Mouse (Mus musculus) brain, embryonic 14.5 days (tissue): ENCODE results near the gene Tom1l1. TPM values are rescaled to one million over a fixed set of nuclear protein-coding genes. Genes with fewer than 3 reads are reported as not detected.

Source experiments
- DNase-seq: peaks from one replicate; pipeline ENCODE4 v3.0.0-alpha.2; 2011; ENCODE audit warnings: low read depth
- CTCF ChIP-seq: fragments of 200-500 bp; IDR thresholded peaks from 2 replicates; pipeline ENCODE4 v1.5.1; 2012; ENCODE audit warnings: inconsistent platforms, mild to moderate bottlenecking, moderate library complexity, borderline replicate concordance; ENCODE audit not compliant: insufficient read depth, insufficient read length; ENCODE audit errors: extremely low read depth
- POLR2A ChIP-seq: fragments of 200-500 bp; IDR thresholded peaks from 2 replicates; pipeline ENCODE4 v1.6.1; 2012; ENCODE audit warnings: mild to moderate bottlenecking, inconsistent platforms, borderline replicate concordance; ENCODE audit not compliant: poor library complexity, insufficient read depth, insufficient read length, severe bottlenecking; ENCODE audit errors: extremely low read depth
- polyA plus RNA-seq: library from polyadenylated mRNA; depleted of rRNA; stranded (reverse); fragments of >200 nt; gene quantifications from 2 replicates; pipeline ENCODE4 v1.2.3, GENCODE M21; 2012

Gene Tom1l1
- polyA plus RNA-seq, 1 experiment: 14.0 TPM

DNA sequence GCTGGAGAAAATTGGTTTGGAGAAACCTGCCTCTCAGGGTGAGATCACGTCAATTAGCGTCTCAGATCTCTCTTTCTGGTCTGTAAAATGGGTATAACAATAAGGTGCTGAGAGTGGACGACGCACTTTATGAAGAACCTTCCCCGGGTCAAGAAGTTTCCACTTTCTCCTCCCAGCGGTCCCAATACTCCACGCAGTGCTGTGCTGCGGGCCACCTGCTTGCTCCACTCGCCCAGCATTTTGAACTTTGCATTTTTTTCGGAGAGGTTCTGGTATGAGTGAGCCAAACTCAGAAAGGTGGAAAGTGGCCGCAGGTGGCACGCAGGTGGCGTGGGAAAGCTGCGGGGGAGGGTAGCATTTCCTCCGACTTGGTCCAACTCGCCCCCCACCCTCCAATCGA lies 1.1 kb downstream of the Tom1l1 start:
- no peak for DNase-seq
- no peak for TF ChIP-seq CTCF
- no peak for TF ChIP-seq POLR2A

DNA sequence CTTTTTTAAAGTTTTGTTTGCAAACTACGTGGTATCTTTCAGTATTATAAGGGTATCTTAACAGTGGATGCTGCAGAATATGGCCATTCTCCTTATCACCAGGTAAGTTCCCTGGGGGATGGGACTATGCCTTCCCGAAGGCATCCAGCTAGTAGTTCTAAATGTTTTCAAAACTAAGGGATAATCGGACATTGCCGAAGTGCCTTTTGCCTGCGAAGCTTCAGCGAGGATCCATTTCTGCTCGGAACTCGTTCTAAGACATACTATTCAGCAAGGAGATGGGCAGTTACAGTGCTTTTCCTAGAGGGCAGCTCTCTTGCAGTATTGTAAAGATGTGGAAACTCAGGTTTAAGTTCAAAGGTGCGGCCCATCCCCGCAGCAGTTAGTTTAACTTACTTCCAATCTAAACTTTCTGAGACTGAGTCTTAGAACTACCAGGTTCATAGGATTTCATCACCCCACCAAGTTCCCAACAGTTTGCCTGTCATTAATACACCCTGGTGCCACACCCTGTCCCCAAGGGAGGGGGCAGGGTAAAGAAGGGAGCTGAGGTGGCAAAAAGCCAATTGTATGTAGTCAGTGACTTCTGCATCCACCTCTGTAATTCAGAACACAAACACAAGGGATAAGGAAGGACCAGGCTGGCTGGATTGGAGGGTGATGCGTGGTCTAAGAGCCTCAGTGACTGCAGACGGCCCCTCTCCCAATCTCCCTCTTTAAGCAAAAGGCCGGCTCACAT lies 1.7 kb downstream of the Tom1l1 start:
- DNase-seq: no peak
- TF ChIP-seq POLR2A: no peak
- TF ChIP-seq CTCF: no peak

DNA sequence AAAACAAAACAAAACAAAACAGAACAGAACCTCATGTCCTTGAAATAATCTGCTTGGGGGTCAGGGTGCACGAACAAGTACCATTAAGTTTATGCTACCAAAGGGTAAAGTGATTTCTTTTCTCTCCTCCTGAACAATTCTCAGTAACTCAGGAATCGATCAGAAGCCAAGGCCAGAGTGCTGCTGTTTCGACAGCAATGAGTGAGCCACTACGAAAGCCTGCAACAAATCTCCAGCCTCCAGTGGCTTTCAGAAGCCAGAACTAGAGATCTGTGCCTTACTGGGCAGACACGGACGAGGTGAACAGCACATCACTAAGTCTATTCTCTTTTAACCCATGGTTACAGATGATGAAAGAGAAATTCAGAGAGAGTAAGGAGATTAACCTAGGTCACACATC lies 3.0 kb downstream of the Tom1l1 start:
- TF ChIP-seq POLR2A: no peak
- no peak for TF ChIP-seq CTCF
- no peak for DNase-seq

DNA sequence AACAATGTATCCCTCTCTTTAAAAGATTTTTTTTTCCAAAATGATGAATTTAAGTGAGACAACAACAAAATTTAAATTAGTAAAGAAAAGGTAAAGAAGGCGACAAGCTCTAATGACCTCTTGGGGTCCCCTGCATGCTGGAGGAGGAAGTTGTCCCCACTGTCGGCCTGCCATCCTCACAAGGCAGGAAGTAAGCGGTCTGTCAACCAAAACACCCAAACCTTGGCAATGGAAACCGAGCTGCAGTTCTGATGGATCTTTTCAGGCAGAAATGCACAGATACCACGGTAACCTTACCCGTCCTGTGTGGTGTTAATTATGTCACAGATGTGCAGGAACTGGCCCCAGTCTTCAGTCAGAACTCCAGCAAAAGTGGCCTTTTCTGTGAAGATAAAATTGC lies 3.4 kb downstream of the Tom1l1 start:
- DNase-seq: no peak
- TF ChIP-seq POLR2A: no peak
- TF ChIP-seq CTCF: no peak

DNA sequence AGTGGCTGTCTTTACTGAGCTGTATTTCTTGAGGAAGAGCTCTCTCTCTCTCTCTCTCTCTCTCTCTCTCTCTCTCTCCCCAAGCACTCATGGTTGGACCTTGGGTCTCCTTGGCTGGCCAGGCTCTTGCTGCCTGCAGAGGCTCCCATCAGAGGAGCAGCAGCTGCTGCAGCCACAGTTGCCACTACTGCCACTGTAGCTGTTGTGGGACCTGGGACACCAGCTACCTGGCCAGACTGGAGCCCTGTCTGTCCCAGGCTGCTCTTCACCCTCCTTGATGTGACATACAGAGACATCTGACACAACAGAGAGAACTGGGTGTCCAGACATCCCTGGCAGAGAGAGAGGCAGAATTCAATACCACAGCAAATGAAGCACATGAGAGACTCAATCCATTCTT lies 7.0 kb downstream of the Tom1l1 start:
- no peak for TF ChIP-seq CTCF
- no peak for TF ChIP-seq POLR2A

DNA sequence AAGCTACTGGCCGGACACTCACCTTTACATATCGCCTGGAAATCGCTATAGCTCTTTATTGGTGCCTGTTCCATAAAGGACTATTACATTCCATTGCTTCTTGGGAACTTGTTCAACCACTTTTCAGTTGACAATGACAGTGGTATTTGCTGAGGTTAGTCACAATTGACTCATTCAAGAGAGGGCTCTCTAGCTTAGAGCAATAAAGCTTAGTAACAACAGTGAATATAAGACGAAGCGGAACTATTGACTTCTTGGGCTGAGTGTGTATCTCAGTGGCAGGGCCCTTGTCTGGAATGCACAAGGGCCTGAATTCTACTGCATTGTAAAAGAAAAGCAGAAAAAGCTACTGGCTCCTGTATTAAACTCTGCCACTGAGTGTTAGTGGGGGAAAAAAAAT lies 9.6 kb downstream of the Tom1l1 start:
- no peak for DNase-seq
- no peak for TF ChIP-seq CTCF
- TF ChIP-seq POLR2A: no peak

More for the DNA sequence above, 7.0 kb downstream of the Tom1l1 start:
- no peak for DNase-seq

DNA sequence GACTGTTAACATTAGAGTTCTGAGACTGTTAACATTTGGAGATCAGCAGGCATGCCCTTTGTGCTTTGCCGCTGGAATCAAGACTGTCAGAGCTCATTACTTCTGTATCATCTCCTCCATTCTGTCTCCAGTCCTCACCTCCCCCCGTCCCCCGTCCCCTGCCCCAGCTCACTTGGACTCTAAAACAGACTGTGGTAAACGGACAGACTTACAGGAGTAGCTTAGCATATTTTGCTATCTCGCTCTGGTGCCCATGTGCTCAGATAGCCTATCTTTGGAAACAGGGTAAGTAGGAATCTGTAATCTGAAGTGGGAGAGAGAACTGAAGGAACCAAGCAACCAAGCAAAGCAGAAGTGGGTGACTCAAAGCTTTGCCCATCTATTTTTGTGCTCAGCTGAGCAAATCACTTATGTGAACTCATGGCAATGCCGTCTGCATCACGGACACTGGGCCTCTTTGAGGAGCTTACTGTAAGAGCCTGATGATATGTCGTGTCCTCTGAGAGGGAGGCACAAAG lies 10.3 kb downstream of the Tom1l1 start:
- no peak for DNase-seq
- TF ChIP-seq CTCF: no peak
- TF ChIP-seq POLR2A: no peak

DNA sequence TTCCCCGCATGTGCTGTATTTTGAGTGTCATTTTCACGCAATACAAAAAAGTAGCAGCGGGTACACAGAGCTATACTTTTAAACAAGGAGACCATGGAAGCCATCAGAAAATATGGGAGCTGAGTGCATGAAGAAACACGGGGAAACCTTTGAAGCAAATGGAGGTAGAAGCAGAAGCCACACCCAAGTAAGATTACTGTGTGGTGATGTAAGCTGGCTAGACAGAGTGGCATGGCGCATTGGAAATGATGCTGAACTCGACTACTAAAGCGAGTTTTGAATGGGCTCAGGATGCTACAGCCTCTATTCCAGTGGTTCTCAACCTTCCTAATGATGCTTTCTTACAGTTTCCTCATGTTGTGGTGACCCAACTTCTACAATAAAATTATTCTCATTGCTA lies 11.1 kb downstream of the Tom1l1 start:
- TF ChIP-seq POLR2A: no peak
- no peak for TF ChIP-seq CTCF
- no peak for DNase-seq

DNA sequence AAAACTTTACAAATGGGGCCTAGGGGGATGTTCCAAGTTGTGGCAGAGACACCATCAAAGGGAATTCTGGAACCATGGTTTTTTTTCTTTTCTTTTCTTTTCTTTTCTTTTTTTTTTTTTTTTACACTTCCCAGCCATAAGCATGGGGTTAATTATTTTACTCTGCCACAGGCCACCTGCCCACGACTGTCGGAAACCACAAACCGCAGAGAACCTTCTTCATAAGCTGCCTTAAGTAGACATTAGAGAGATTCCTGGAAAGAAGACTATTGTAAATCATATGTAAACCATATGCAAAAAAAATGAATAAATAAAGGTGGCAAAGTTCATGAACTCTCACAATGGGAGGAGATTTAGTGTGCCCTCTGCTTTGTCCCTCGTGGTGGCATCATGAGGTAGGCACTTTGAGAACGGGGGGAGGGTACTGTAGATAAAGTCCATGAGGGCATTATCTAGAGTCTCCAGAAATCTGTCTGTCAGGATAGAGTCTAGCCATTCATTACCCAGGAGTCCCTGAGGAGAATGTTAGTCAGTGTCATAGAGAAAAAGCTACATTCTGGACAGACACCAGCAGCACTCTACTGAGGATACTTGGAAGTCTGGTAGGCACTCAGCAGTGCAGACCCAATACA lies 12.6 kb downstream of the Tom1l1 start:
- DNase-seq: no peak
- TF ChIP-seq CTCF (no peak), POLR2A (no peak)

DNA sequence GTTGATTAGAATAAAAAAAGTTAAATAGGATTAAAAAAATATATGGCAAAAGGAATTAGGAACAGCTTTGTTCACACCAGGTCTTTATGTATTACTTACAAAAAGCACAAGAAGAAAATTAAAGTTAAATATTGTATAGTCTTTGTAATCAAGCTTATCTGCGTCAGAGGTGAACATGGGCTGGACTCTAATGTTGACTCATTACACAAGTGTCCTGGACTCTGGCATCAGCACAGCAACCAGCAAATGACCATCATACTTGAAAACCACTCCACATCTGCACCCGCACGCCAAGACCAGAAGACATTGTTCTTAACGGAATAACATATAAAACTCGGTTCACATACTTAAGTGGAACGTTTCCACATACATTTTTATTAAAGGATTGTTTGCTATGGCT lies 20.8 kb downstream of the Tom1l1 start:
- no peak for DNase-seq

DNA sequence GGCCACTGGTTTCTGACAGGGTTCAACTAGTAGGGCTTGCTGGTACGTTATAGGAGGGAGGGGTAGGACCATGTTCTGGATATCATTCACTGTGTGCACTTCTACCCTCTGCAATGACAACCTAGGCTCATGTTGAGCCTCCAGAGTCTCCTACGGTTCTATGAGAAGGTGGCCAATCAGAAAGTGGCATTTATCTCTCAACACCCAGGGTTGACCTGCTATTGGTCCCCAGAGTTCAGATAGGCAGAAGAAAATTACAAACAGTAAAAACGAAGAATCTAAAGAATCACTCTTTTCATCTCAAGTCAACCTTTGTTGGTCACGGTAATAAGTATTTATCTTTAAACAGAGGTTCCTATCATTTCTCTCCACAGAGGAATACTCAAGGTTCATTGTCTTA lies 21.2 kb downstream of the Tom1l1 start:
- TF ChIP-seq CTCF (no peak), POLR2A (no peak)
- no peak for DNase-seq

More for the DNA sequence above, 20.8 kb downstream of the Tom1l1 start:
- TF ChIP-seq POLR2A: no peak
- no peak for TF ChIP-seq CTCF

DNA sequence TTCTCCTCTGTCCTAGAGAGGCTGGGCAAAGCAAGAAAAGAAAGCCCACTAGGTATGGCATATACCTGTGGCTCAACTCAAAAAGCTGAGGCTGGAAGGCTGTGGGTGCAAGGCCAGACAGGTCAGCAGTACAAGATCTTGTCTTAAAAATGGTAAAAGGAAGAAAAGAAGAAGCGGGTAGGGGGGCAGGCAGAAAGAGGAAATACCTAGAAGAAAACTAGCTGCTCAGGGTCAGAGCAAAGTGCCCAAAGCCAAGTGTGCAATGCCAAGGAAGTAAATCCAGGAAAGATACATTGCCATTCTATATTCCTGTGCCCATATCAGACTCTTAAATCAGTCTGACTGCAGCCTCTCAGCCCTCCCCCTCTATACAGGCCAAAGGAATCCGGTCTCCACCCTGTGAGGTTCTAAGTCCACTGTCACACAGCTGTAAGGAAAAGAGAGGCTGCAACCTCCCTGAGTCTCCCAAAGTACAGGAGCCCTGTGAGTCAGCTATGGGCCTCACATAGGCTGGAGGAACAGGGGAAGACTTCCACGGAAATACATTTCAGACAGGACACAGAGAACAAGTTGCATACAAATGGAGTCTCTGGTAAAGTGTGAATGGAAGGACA lies 21.9 kb downstream of the Tom1l1 start:
- no peak for DNase-seq
- TF ChIP-seq POLR2A (no peak), CTCF (no peak)

DNA sequence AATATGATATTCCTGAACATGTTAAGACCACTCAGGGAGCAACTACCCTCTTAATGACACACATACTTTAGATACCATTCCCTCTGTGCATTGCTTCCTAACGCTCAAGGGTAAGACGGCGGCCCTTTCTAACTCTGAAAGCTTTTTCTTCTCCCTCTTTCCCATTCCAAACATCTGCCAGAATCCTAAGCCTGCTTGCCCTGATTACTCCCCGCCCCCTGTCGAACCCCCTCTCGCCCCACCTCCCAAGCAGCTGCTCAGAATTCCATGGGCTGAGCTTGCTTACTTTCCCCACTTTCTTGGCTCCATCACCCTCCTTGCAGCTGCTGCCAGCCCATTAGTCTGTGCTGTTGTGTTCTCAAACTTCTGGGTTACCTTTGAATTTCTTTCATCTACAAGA lies 23.0 kb downstream of the Tom1l1 start:
- DNase-seq: peak; percentile 87

More for the DNA sequence above, 23.0 kb downstream of the Tom1l1 start:
- TF ChIP-seq CTCF (no peak), POLR2A (no peak)
